Mouse (Mus musculus) cerebellum, adult 11 months (tissue): ENCODE measurements around the gene Clp1.
A peak's percentile ranks its signal among the peaks of the same experiment; 100 is the strongest.

Source experiments
- DNase-seq: peaks from one replicate; pipeline ENCODE4 v3.0.0; 2022

Clp1 gene

DNA sequence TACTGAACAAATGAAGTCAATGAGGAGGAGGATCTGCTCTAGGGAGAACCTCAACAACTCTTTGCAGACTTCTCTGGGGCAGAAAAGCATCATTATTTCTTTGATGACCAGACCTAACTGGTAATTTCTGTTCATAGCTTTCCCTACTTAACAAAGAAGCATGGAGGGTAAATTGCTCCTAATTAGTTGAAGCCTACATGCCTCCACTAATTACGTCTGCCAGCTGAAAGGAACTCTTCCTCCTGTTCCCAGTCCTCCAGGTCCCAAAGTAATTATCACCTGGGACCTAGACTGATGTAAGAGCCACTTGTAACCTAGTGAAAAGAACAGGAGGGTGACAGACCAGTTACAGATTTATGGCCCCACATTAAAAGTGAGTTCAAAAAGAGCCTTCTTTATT, 19.6 kb downstream of the Clp1 start:
- no peak for DNase-seq

- DNase-seq: no peak
Observed at GRCm38 (mm10) chr2:84705295-84705694, 21.9 kb downstream of the Clp1 start.

DNA sequence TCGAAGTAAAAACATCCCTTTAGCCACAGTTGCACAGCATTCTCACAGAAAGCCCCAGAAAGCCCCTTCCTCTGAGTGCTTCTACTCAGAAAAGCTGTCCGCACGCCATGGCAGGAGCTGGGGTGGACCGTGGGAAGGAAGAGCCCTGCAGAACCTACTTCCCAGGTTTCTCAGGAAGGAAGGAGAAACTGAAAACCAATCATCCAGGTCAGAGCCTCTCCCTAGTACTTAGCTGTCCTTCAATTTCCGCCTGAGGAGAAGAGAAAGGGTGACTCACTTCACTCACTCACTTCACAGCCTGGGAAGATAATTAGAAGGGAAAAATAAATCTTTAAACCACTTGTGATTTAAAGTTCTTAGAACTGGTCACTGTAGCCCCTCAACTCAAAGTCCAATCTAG, 22.8 kb downstream of the Clp1 start:
- no peak for DNase-seq

DNA sequence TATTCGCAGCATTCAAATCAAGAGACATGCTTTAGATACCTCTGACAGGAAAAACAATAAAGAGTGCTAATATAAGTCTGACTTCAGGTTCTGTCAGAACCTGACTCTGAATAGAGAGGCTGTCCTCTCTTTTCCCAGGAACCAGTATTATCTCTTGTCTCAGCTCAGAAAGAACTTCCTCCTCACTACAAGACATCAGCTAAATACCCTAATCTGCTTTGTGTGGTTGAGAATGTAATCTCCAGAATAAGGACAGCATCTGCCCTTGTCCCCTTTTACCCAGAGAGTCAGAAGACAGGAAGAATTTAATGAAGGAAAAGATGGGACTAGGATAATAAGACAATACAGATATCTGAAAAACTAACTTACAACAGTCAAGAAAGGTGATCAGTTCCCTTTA, 23.7 kb downstream of the Clp1 start:
- no peak for DNase-seq

DNA sequence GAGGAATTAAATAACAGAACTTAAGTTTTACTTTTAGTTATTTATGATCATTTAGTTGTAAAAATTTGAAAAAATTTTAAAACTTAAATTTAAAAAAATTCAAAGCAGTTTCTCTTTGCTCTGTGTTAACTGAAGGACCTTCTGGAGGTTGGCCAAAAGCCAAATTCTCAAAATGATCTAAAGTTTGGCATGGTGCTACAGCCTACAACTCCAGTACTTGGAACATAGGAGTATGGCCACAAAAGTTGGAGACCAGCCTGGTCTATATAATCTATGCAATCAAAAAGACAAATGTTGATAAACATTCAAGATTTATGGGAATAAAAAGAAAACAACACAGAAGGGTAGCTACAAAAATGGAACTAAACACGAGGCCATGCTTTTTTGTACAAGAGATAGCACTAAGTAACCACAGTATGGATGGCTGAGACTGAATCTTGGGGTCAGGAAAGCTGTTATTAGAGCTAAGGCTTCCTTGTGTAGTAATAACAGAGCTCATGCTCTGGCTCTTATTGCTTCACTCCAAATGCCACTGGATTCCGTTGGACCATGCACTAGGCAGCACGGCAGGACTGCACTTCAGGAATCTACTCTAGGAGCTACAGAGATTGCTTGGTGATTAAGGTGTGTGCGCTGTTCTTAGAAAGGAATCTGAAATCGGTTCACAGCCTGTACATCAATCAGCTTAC, 32.0 kb downstream of the Clp1 start:
- DNase-seq: no peak

DNA sequence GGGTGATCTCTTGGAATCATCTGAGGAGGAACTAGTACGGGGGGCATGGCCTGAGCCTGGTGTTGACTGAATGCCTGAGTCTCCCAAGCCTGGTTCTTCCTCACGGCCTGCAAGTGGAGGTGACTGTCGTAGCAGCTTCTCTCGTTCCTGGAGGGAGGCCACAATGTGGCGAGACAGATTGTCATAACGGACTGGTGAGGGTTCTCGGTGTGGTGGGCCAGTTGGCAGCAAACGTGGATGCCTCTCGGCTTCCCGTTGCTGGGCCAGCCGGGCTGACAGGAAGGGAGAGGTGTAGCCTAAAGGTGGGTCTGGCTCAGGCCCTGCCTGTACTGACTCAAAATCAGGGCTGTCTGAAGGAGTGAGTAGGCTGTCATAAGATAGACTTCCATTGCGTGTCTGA, 37.1 kb downstream of the Clp1 start:
- DNase-seq: peak; percentile 24

- DNase-seq: no peak
Observed at GRCm38 (mm10) chr2:84688080-84688844, 38.9 kb downstream of the Clp1 start.

GRCm38 (mm10) chr2:84682605-84683183, 44.5 kb downstream of the Clp1 start:
- DNase-seq: no peak

GRCm38 (mm10) chr2:84679016-84679415, 48.1 kb downstream of the Clp1 start, which contains the start of gene Tmx2:
Gene Tmx2, minus strand, starts transcription at chr2:84679140.
- DNase-seq: no peak

DNA sequence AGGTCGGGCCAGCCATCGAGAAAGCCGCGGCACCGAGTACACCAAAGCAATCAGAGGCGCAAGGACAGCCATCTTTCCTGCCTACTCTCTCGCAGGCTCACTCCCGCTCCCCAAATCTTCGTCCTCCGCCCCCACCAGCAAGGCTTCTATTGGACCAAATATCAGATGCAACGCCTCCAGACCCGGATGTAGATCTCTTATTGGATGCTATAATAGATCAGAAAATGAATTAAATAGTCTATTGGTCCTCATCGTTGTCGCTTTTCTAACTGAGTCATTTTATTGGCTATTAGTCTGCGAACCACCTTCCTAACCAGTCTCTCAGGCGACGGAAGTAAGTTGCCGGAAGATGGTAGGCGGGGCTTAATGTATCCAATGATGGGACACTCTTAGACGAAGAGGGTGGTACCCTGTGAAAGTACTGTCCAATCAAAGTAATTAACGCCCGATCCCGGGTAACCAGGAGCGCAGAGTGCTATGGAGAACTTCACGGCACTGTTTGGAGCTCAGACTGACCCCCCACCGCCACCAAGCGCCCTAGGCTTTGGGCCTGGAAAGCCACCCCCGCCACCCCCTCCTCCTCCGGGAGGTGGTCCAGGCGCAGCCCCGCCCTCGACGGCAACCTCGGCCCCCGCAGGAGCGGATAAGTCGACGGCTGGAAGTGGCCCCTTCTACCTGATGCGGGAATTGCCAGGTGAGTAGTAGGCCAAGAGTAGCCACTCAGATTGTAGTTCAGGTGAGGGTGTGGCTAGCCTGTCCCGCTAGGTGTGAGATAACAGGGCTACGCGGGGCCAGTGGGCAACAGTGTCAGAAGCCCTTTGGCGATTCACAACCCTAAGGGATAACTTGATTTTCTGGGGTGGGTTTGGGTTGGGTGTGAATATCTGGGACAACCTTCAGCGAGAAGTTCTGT, 48.9 kb downstream of the Clp1 start, which contains the start of the genes Gm28635 and Med19:
Gene Gm28635, minus strand, starts transcription at position 74 of the 913 bp plus-strand sequence.
Gene Med19, plus strand, starts transcription at position 435 of the 913 bp plus-strand sequence.
- DNase-seq: peak; percentile 91

- DNase-seq: no peak
Observed at GRCm38 (mm10) chr2:84677270-84677967, 49.7 kb downstream of the Clp1 start.
